Mouse (Mus musculus): ENCODE results near the gene Limch1. TPM values are rescaled to one million over a fixed set of nuclear protein-coding genes. Genes with fewer than 3 reads are reported as not detected.

The Limch1 gene
- polyA plus RNA-seq (2015; fragmentation: Illumina TruSeq; extraction: RNeasy Lipid Tissue Mini Kit (QIAGEN cat#74804); ENCODE audit: insufficient read depth, low read depth, low replicate concordance): 5.5 TPM

GRCm38 (mm10) chr5:66745390-66745995, at the start of gene Limch1:
Gene Limch1, plus strand, starts transcription at chr5:66745827.

GRCm38 (mm10) chr5:67098733-67099323, 353.2 kb downstream of the Limch1 start, which contains the start of gene Phox2b:
Gene Phox2b, minus strand, starts transcription at chr5:67099301.

Other genes with a start within 250 kb of the Limch1 start
- 12.2 TPM for gene Apbb2, start 127.0 kb upstream of the Limch1 start, polyA plus RNA-seq (2015; fragmentation: Illumina TruSeq; extraction: RNeasy Lipid Tissue Mini Kit (QIAGEN cat#74804); ENCODE audit: insufficient read depth, low read depth, low replicate concordance)
- gene Uchl1, start 69.7 kb upstream of the Limch1 start, polyA plus RNA-seq (2015; fragmentation: Illumina TruSeq; extraction: RNeasy Lipid Tissue Mini Kit (QIAGEN cat#74804); ENCODE audit: insufficient read depth, low read depth, low replicate concordance): 10.4 TPM

Data from pancreas, adult 10 weeks (tissue).